Mouse (Mus musculus) left cerebral cortex, postnatal 36 days (tissue): ENCODE measurements at regions not wholly inside any gene's neighbourhood (a gene's known extent, or its start where the extent isn't known, plus 50 kb on each side); places are given as distances from the start of the nearest gene placed in this dataset.

ENCODE experiments used
- DNase-seq, 2 experiments: peaks; one replicate each; pipeline ENCODE4 v3.0.0; 2021 to 2022; ENCODE audit warnings: low spot score in 2 of 2, mixed read lengths in 1 of 2
- intact Hi-C: fragments of 180-260 bp; cut with DNase I; formaldehyde crosslinking; loops from one replicate; pipeline ENCODE4 v1.15.1; 2025

GRCm38 (mm10) chr1:39047316-39047715 is 61.9 kb downstream of the Pdcl3 start:
- intact Hi-C loops, result no loop called here

GRCm38 (mm10) chr1:39057304-39057703 is 71.9 kb downstream of the Pdcl3 start:
- DNase-seq, result no peak
- intact Hi-C loops, result no loop called here

More at GRCm38 (mm10) chr1:39047316-39047715, 61.9 kb downstream of the Pdcl3 start:
- DNase-seq, result no peak

GRCm38 (mm10) chr1:39062509-39062908 is 77.1 kb downstream of the Pdcl3 start:
- no peak for DNase-seq
- intact Hi-C loops, result loop anchor here (5.0 kb wide), 2 partner anchors 35 to 45 kb away; no protein-coding TSS in a partner anchor

- DNase-seq, result peak; percentile 60 to 66
- intact Hi-C loops, result loop anchor here (5.0 kb wide), 2 partner anchors 33 to 47 kb away; no protein-coding TSS in a partner anchor
Observed at GRCm38 (mm10) chr1:39063666-39064385, 78.4 kb downstream of the Pdcl3 start.

- DNase-seq, result peak; percentile 51 to 54
- intact Hi-C loops, result loop anchor here (5.0 kb wide), 2 partner anchors 33 to 47 kb away; no protein-coding TSS in a partner anchor
Observed at GRCm38 (mm10) chr1:39064781-39065180, 79.4 kb downstream of the Pdcl3 start.

GRCm38 (mm10) chr1:39067901-39068300 is 82.5 kb downstream of the Pdcl3 start:
- intact Hi-C loops, result no loop called here
- DNase-seq, result no peak

- no peak for DNase-seq
- intact Hi-C loops, result no loop called here
Observed at GRCm38 (mm10) chr1:39069086-39069655, 83.8 kb downstream of the Pdcl3 start.

GRCm38 (mm10) chr1:39069676-39070075 is 84.3 kb downstream of the Pdcl3 start:
- no peak for DNase-seq
- intact Hi-C loops, result no loop called here

GRCm38 (mm10) chr1:39075966-39076365 is 90.6 kb downstream of the Pdcl3 start:
- no peak for DNase-seq
- intact Hi-C loops, result no loop called here

GRCm38 (mm10) chr1:39078584-39079315 is 93.3 kb downstream of the Pdcl3 start:
- intact Hi-C loops, result no loop called here
- no peak for DNase-seq

GRCm38 (mm10) chr1:39083911-39084826 is 98.8 kb downstream of the Pdcl3 start:
- intact Hi-C loops, result no loop called here
- DNase-seq, result peak in 1 of 2 experiments; percentile 62

- DNase-seq, result peak in 1 of 2 experiments; percentile 56
- intact Hi-C loops, result loop anchor here (5.0 kb wide), 1 partner anchor 74 kb away; no protein-coding TSS in a partner anchor
Observed at GRCm38 (mm10) chr1:39086273-39086672, 100.9 kb downstream of the Pdcl3 start.

- intact Hi-C loops, result loop anchor here (5.0 kb wide), 1 partner anchor 78 kb away; no protein-coding TSS in a partner anchor
- no peak for DNase-seq
Observed at GRCm38 (mm10) chr1:39089875-39090274, 103.7 kb upstream of the Npas2 start.

- no peak for DNase-seq
- intact Hi-C loops, result no loop called here
Observed at GRCm38 (mm10) chr1:39091121-39091520, 102.4 kb upstream of the Npas2 start.

- DNase-seq, result no peak
- intact Hi-C loops, result no loop called here
Observed at GRCm38 (mm10) chr1:39091638-39092037, 101.9 kb upstream of the Npas2 start.

- intact Hi-C loops, result no loop called here
- DNase-seq, result no peak
Observed at GRCm38 (mm10) chr1:39093291-39093690, 100.2 kb upstream of the Npas2 start.

GRCm38 (mm10) chr1:39094001-39094400 is 99.5 kb upstream of the Npas2 start:
- intact Hi-C loops, result no loop called here
- DNase-seq, result no peak

- intact Hi-C loops, result loop anchor here (5.0 kb wide), 2 partner anchors 34 to 96 kb away; partner anchors contain the start of gene Npas2
- DNase-seq, result no peak
Observed at GRCm38 (mm10) chr1:39095901-39096300, 97.6 kb upstream of the Npas2 start.

GRCm38 (mm10) chr1:39096726-39097125 is 96.8 kb upstream of the Npas2 start:
- intact Hi-C loops, result loop anchor here (5.0 kb wide), 2 partner anchors 34 to 96 kb away; partner anchors contain the start of gene Npas2

More at GRCm38 (mm10) chr1:39096726-39097125, 96.8 kb upstream of the Npas2 start:
- no peak for DNase-seq
